In genomic region chr4:129563718-129564117, GRCm38 (mm10) we compare ENCODE assay signal across 16 mouse cellular contexts. TPM values are rescaled to one million over a fixed set of nuclear protein-coding genes. Genes with fewer than 3 reads are reported as not detected.
A peak's percentile ranks its signal among the peaks of the same experiment; 100 is the strongest.
DNase-seq lines count a peak whose midpoint lies in the region; ATAC-seq lines count a peak whose summit lies in the region.
"Had no signal": no experiment of that assay in that cellular context is flagged by ENCODE, and none has a peak within 500 bp of the region (broad histone marks: within the 10 kb centered on the region; RNA-seq: fewer than 3 reads in every experiment).

No protein-coding gene starts in this region.

- 0 out of 2 replicates have a peak, but pooled peaks have one; percentile 26 for ATAC-seq in liver, embryonic 13.5 days (ENCODE audit: low read depth)
- peak; percentile 80 for ATAC-seq in intestine, embryonic 15.5 days
- no peak for ATAC-seq in neural tube, embryonic 11.5 days (ENCODE audit: insufficient read depth, low FRiP score, low TSS enrichment)

- H3K27ac ChIP-seq in liver, embryonic 13.5 days, result no peak overlapping the region
- peak overlapping the region; percentile 18; the same call in 1 of the 2 replicates for H3K27ac ChIP-seq in intestine, embryonic 15.5 days
- H3K27ac ChIP-seq in neural tube, embryonic 11.5 days (ENCODE audit: low read depth, low read length), result no peak overlapping the region
- H3K27ac ChIP-seq: hindbrain, embryonic 15.5 days had no signal

- 77% methylated on average over 8 of the region's 8 CpGs for WGBS in liver, embryonic 13.5 days (ENCODE audit: insufficient replicate concordance)
- WGBS in intestine, embryonic 15.5 days, result 12% methylated on average over 8 of the region's 8 CpGs
- 32% methylated on average over 8 of the region's 8 CpGs for WGBS in neural tube, embryonic 11.5 days

- peaks cover 16% of the 10 kb centered on the region for H3K4me1 ChIP-seq in liver, embryonic 13.5 days (replicated peaks)
- H3K4me1 ChIP-seq in intestine, embryonic 15.5 days (replicated peaks), result peaks cover 9% of the 10 kb centered on the region
- H3K4me1 ChIP-seq in neural tube, embryonic 11.5 days (ENCODE audit: control insufficient read depth, insufficient read depth, low read length), result peaks cover 7% of the 10 kb centered on the region; the same call in 1 of the 2 replicates
- H3K4me1 ChIP-seq: hindbrain, embryonic 15.5 days; megakaryocyte, embryonic 14.5 days had no signal

- no peaks in the 10 kb centered on the region for H3K9me3 ChIP-seq in liver, embryonic 13.5 days (replicated peaks)
- H3K9me3 ChIP-seq in intestine, embryonic 15.5 days, result no peaks in the 10 kb centered on the region
- H3K9me3 ChIP-seq in neural tube, embryonic 11.5 days (ENCODE audit: control insufficient read depth, low read length), result no peaks in the 10 kb centered on the region
- H3K9me3 ChIP-seq: hindbrain, embryonic 15.5 days; megakaryocyte, embryonic 14.5 days had no signal

- 0 out of 2 replicates have a peak, but pooled peaks cover 5% of the 10 kb centered on the region for H3K27me3 ChIP-seq in liver, embryonic 13.5 days
- H3K27me3 ChIP-seq in intestine, embryonic 15.5 days (replicated peaks), result no peaks in the 10 kb centered on the region
- H3K27me3 ChIP-seq in neural tube, embryonic 11.5 days (ENCODE audit: control insufficient read depth, insufficient read depth, low read length), result no peaks in the 10 kb centered on the region
- H3K27me3 ChIP-seq: CH12.LX; hindbrain, embryonic 15.5 days had no signal

- H3K9ac ChIP-seq in liver, embryonic 13.5 days, result no peak overlapping the region
- H3K9ac ChIP-seq in intestine, embryonic 15.5 days, result no peak overlapping the region
- H3K9ac ChIP-seq in neural tube, embryonic 11.5 days (ENCODE audit: low read length), result no peak overlapping the region
- H3K9ac ChIP-seq: hindbrain, embryonic 15.5 days had no signal

- no peak overlapping the region for H3K4me3 ChIP-seq in liver, embryonic 13.5 days (replicated peaks)
- no peak overlapping the region for H3K4me3 ChIP-seq in intestine, embryonic 15.5 days (replicated peaks)
- H3K4me3 ChIP-seq in neural tube, embryonic 11.5 days (ENCODE audit: low read depth, low read length), result no peak overlapping the region
- H3K4me3 ChIP-seq: hindbrain, embryonic 15.5 days; megakaryocyte, embryonic 14.5 days had no signal

- no peak overlapping the region for H3K4me2 ChIP-seq in liver, embryonic 13.5 days
- H3K4me2 ChIP-seq in intestine, embryonic 15.5 days (replicated peaks), result no peak overlapping the region; the same call in 1 of the 2 replicates
- H3K4me2 ChIP-seq in neural tube, embryonic 11.5 days (ENCODE audit: low read depth), result no peak overlapping the region
- H3K4me2 ChIP-seq: hindbrain, embryonic 15.5 days; liver, embryonic 11.5 days had no signal

- H3K36me3 ChIP-seq in liver, embryonic 13.5 days, result no peaks in the 10 kb centered on the region
- H3K36me3 ChIP-seq in intestine, embryonic 15.5 days, result no peaks in the 10 kb centered on the region
- no peaks in the 10 kb centered on the region for H3K36me3 ChIP-seq in neural tube, embryonic 11.5 days (ENCODE audit: control insufficient read depth, insufficient read depth, low read length)
- H3K36me3 ChIP-seq: hindbrain, embryonic 15.5 days had no signal

- DNase-seq in liver, embryonic 13.5 days, result no peak
- DNase-seq in liver, result no peak
- DNase-seq in embryo, embryonic 11 days, result peak; percentile 68
- DNase-seq in neural tube, embryonic 11.5 days (ENCODE audit: low spot score), result peak; percentile 32
- no peak for DNase-seq in layer of hippocampus, postnatal 10 days (ENCODE audit: low spot score in 2 of 2)
- no peak for DNase-seq in ovary, postnatal 14 days (ENCODE audit: low spot score)
- DNase-seq: adrenal gland, postnatal 10 days; cerebellum, postnatal 14 days; gastrocnemius, postnatal 14 days; layer of hippocampus, postnatal 36 days; spleen, adult 18-20 months had no signal

RNA-seq across cellular contexts. Expression of gene Lck, which starts 9.7 kb away (rescaled TPM):
- 3.5 and 3.8 TPM in 2 replicates for polyA plus RNA-seq in liver, embryonic 13.5 days (2015; fragmentation: Nextera tagmentation; extraction: Ambion mirVana)
- 7.6 and 9.7 TPM in 2 replicates for polyA plus RNA-seq in intestine, embryonic 15.5 days (2015; fragmentation: Nextera tagmentation; extraction: Ambion mirVana)
- 6.3 and 7.0 TPM in 2 replicates for polyA plus RNA-seq in neural tube, embryonic 11.5 days (2014; fragmentation: Nextera tagmentation; extraction: Ambion mirVana)
- total RNA-seq in layer of hippocampus, postnatal 10 days (2021), result 1 to 10 TPM; 9.1 to 9.3 TPM

RNA-seq across cellular contexts. Expression of gene Fam167b, which starts 14.6 kb away (rescaled TPM):
- 6.6 and 6.9 TPM in 2 replicates for polyA plus RNA-seq in liver, embryonic 13.5 days (2015; fragmentation: Nextera tagmentation; extraction: Ambion mirVana)
- polyA plus RNA-seq in intestine, embryonic 15.5 days (2015; fragmentation: Nextera tagmentation; extraction: Ambion mirVana), result 3.0 and 3.3 TPM in 2 replicates
- polyA plus RNA-seq in neural tube, embryonic 11.5 days (2014; fragmentation: Nextera tagmentation; extraction: Ambion mirVana), result 1.1 and 1.3 TPM in 2 replicates
- total RNA-seq in layer of hippocampus, postnatal 10 days (2021), result not detected

RNA-seq across cellular contexts. Expression of gene Hdac1, which starts 21.2 kb away (rescaled TPM):
- polyA plus RNA-seq in liver, embryonic 13.5 days (2015; fragmentation: Nextera tagmentation; extraction: Ambion mirVana), result 121 and 128 TPM in 2 replicates
- polyA plus RNA-seq in intestine, embryonic 15.5 days (2015; fragmentation: Nextera tagmentation; extraction: Ambion mirVana), result 200 and 203 TPM in 2 replicates
- polyA plus RNA-seq in neural tube, embryonic 11.5 days (2014; fragmentation: Nextera tagmentation; extraction: Ambion mirVana), result 243 and 258 TPM in 2 replicates
- 10 to 100 TPM; 40.5 to 40.9 TPM for total RNA-seq in layer of hippocampus, postnatal 10 days (2021)

RNA-seq across cellular contexts. Expression of gene Eif3i, which starts 36.7 kb away (rescaled TPM):
- polyA plus RNA-seq in liver, embryonic 13.5 days (2015; fragmentation: Nextera tagmentation; extraction: Ambion mirVana), result 211 and 222 TPM in 2 replicates
- polyA plus RNA-seq in intestine, embryonic 15.5 days (2015; fragmentation: Nextera tagmentation; extraction: Ambion mirVana), result 270 and 281 TPM in 2 replicates
- 274 and 291 TPM in 2 replicates for polyA plus RNA-seq in neural tube, embryonic 11.5 days (2014; fragmentation: Nextera tagmentation; extraction: Ambion mirVana)
- total RNA-seq in layer of hippocampus, postnatal 10 days (2021), result 100 to 1,000 TPM; 136 to 140 TPM

RNA-seq across cellular contexts. Expression of gene Tmem234, which starts 36.8 kb away (rescaled TPM):
- 142 and 153 TPM in 2 replicates for polyA plus RNA-seq in liver, embryonic 13.5 days (2015; fragmentation: Nextera tagmentation; extraction: Ambion mirVana)
- polyA plus RNA-seq in intestine, embryonic 15.5 days (2015; fragmentation: Nextera tagmentation; extraction: Ambion mirVana), result 170 and 198 TPM in 2 replicates
- 187 and 192 TPM in 2 replicates for polyA plus RNA-seq in neural tube, embryonic 11.5 days (2014; fragmentation: Nextera tagmentation; extraction: Ambion mirVana)
- 10 to 100 TPM; 95.6 to 99.1 TPM for total RNA-seq in layer of hippocampus, postnatal 10 days (2021)

Comparison
In these comparisons a context has a peak if more than half of its experiments do, and no peak if none do; other contexts are left out.
1. DNase-seq: peak in embryo, embryonic 11 days (single experiment) and neural tube, embryonic 11.5 days (single experiment); none in liver, embryonic 13.5 days (single experiment), liver (single experiment), layer of hippocampus, postnatal 10 days (0 of 2) and ovary, postnatal 14 days (single experiment).